Mouse (Mus musculus) heart, postnatal 25 days (tissue): ENCODE results near the gene Adgrb3. TPM values are rescaled to one million over a fixed set of nuclear protein-coding genes. Genes with fewer than 3 reads are reported as not detected.
"Not testable (repeated sequence)": the region's sequence is repeated elsewhere in the genome, so short reads cannot be mapped to it uniquely, and the experiment has no call there.

Experiments used
- DNase-seq: peaks from one replicate; pipeline ENCODE4 v3.0.0; 2022; ENCODE audit warnings: low spot score
- intact Hi-C: fragments of 180-260 bp; cut with DNase I; formaldehyde crosslinking; loops from one replicate; pipeline ENCODE4 v1.15.1; 2025
- total RNA-seq, 2 experiments: library from RNA; stranded (reverse); gene quantifications; 2 replicates each; pipeline ENCODE4 v1.2.3; 2021

Gene Adgrb3
- total RNA-seq, 2 experiments from 2014 or later = not detected

DNA sequence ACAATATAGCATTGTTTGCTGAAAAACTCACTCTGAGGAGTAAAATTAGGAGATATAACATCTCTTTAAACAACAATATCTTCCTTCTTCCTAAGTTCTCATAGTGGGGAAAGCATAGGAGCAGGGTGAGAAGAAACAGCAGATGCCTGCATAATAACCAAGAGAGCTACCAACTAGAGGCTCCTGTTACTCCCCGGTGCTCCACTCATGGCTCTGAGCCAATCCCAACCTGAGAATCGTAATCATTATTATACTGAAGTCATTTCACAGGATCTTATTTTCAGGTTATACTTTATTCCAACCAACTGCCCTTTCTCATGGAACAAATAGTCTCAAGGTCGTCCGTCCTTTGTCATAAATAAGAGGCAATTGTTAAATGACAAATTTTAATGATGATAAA, 75.0 kb downstream of the Adgrb3 start:
- DNase-seq = no peak
- intact Hi-C loops = no loop called here

DNA sequence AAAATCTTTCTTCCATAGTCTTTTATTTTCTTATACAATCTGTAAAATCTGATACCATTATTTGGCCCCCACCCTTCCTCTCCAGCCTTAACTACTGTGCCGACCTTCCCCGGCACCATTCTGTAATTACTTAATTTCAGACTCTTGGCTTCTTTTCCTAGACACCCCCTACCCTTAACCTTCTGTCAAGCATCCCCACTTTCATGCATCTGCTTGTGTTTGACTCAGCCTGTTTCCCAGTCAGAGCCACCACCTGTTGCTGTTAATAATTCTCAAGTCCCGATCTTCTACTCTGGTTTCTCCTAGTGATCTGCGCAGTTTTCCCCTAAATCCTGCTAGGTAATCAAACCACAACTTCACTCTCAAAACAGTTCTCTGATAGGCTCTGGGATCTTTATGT, 83.9 kb downstream of the Adgrb3 start:
- intact Hi-C loops = no loop called here
- no peak for DNase-seq

DNA sequence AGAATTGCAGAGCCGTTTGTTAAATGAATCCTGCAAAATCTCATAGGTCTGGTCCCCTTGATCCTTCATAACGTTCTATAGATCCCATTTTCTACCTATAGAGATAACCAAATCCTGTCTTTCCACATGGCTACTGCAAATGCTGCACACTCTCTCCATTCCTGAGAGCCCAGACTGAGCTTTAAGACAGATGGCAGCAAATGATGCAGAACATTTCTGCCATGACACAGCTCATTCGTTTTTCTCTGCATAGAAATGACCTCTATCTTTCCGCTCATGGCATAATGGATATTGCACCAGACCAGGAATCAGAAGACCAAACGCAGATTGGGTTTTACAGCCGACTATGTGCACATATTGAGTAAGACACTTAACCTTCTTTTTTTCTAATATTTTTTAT, 84.8 kb downstream of the Adgrb3 start:
- DNase-seq = no peak

DNA sequence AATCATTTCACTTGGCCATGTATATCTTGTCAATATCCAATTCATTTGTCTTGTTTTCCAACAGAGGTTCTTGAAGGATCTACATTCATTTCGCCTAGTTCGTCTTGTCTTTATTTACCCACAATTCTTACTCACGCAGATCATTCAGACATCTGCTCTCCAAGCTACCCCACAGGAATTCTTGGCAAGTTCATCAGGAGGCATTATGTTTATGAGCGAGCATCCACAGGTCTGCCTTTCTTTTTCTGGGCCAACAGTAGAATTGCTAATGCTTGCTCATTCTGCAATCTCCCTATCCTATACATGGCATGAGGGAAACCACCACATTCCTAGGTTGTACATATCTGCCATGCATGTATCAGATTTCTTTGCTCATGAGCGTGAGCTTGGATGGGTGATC, 99.7 kb downstream of the Adgrb3 start:
- intact Hi-C loops = no loop called here
- DNase-seq = no peak

More for the DNA sequence above, 84.8 kb downstream of the Adgrb3 start:
- intact Hi-C loops = no loop called here

DNA sequence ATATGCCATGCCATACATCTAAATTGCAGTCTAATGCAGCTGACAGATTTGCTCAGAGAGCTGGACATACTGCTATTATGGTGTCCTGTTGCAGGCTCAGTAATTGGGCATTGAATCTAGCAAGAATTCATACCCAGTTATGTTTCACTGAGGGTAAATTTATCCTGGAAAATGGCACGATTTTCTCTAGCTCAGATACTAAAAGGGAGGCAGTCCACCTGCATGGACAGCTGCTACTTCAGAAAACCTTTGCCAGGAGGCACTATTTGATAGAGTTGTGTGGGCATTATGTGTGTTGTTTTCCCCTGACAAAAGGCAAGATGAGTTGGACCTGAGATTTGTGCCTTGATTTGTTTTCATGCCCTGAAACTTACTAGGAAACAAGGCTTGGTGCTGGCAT, 118.0 kb downstream of the Adgrb3 start:
- DNase-seq = no peak
- intact Hi-C loops = no loop called here

DNA sequence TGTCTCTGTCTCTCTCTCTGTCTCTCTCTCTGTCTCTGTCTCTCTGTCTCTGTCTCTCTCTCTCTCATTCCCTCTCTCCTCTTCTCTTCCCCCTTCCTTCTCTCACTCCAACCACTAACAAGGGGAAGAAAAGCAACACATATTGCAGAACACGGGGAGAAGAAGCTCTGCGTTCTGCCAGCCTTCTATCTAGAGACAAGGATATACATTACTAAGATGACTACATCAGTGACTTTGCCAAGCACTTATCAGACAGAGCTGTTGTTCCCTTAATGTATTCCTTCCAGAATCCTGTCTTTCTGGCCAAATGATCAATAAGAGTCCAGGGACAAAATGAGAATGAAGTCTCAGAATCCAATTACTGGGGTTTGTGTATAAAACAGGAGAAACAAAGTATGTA, 123.2 kb downstream of the Adgrb3 start:
- intact Hi-C loops = no loop called here
- no peak for DNase-seq

DNA sequence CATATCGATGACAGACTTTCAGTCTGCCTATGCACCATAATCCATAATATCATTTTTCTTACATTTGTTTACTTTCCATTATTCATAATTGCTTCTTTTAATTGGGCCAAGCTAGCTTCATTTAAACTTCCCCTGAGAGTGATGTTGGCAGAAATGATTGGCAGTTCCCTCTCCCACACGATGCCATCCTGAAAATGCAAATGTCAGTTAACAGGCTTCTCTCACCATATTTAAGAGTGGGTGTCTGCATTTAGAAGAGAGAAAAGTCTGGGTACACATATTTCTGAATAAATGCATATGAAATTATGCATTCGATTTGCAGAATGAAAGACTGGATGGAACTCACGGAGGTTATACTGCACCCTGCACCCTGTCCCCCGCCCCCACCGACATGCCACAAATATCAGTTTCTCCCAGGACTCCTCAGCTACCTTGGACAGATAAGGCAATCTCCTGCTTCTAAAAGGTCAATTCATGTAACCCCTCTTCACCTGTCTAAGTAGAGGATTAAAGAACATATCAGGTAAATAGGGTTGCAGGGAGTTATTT, 130.7 kb downstream of the Adgrb3 start:
- DNase-seq = no peak
- intact Hi-C loops = no loop called here

DNA sequence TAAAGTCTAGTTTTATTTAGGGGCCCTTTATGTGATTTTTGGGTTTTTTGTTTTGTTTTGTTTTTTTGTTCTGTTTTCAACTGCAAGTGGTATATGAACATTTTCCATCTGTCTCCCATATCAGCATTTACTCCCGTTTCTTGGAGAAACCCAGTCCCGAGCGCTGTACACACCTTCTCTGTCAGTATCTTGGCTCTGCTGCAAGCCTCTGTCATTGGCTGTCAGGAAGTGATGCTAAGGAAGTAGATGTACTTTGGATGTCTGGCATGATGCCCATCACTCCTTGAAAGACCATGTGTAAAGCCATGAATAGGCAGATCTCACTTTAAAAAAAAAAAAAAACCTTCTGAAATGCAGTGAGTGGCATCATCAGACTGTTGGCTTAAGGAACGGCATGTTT, 132.3 kb downstream of the Adgrb3 start:
- no peak for DNase-seq
- intact Hi-C loops = no loop called here

DNA sequence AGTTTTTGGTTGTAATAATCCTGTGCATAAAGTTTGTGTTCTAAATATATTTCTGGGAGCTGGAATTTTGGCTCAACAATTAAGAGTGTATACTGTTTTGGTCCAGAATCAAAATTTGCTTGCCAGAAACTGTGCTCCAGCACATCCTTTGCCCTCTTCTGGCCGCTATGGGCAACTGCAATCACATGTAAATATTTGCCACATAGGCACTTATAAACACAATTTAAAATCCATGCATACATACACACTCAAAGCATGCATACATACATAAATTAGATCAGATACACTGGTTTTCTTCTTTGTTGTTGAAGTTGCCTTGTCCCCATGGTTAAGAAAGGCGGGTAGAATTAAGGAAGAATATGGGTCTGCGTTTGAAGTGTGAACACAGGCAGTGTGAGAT, 132.7 kb downstream of the Adgrb3 start:
- DNase-seq = no peak
- intact Hi-C loops = no loop called here

DNA sequence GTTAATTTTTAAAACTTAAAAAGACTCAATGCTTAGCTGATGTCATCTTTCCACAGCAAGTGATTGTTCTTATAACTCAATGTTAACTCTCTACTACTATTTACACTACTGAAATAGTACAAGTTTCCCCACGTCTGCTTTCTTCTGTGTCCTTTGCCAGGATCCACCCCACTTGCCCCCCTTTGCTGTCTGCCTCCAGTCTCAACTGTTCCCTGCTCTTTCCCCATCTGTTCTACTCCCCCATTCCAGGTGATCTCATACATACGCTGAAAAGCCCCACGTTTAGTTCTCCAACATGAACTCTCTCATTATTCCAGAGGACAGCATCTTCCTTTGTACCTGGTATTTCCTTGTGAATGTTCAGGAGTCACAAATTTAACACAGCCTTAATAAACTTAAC, 147.4 kb downstream of the Adgrb3 start:
- intact Hi-C loops = no loop called here
- DNase-seq = no peak

DNA sequence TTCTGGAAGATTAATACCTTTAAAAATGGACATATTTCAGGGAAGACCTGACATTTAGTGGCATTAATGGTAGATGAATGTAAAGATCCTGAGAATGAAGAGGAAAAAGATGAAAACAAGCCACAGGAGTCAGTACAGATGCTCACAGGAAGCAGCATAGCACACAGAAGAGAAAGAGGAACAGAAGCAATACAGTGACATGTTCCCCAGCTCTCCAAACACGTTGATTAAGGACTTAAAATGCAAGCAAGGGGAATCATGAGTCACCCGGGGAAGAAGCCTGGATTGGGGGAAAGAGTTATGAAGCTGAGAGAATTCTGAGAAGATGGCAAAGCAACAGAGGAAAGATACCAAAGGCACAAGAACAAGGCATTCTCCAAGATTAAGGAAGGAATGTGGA, 149.9 kb downstream of the Adgrb3 start:
- DNase-seq = no peak
- intact Hi-C loops = no loop called here

DNA sequence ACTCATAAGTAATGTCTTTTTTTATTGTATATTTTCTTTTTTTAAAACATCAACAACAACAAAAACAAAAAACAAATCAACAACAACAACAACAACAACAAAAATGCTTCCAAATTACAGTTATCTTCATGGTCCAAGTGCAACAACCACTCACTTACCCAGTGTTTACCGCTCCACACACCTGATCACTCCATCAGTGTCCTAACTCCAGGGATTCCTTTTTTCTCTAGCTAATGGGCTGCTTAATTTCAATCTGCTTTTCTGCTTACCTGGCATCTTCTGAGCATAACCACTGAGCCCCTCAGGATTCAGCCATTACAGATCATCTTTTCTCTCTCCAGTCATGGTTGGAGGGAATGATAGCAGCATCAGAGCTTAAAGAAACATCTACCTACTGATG, 176.8 kb downstream of the Adgrb3 start:
- DNase-seq = no peak
- intact Hi-C loops = no loop called here

DNA sequence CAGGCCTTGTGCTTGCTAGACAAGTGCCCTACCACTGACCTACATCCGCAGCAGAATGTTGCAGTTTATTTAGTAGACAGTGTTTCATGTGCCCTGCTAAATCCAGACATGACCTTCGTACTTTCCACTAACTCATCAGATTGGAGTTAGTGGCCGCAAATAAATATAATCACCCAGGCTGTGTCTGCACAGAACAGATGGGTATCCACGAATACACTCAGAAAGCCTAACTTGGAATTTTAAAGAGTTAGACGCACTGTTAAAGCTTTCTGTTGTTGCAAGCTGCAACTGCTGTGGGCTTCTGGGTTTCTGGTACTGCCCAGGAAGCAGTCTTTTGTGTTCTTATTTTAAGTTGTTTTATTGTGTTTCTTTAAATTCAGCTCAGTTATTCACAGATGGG, 185.3 kb downstream of the Adgrb3 start:
- intact Hi-C loops = no loop called here

DNA sequence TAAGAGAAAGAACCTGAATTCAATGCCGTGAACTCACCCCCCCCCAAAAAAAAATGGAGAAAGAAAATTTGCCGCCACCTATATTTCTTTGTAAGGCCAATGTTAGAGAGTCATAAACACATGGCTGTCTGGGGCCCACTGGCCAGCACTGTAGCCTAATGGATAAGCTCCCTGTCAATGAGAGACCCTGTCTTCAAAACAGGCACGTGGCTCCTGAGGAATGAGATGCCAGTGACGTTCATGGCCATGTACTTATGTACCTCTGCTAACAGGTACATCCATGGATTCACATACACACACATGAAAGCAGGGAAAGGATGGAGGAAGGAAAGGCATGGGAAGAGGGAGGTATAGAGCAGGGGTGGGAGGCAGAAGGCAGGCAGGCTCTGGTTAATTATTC, 208.0 kb downstream of the Adgrb3 start:
- no peak for DNase-seq
- intact Hi-C loops = no loop called here

More for the DNA sequence above, 185.3 kb downstream of the Adgrb3 start:
- no peak for DNase-seq

DNA sequence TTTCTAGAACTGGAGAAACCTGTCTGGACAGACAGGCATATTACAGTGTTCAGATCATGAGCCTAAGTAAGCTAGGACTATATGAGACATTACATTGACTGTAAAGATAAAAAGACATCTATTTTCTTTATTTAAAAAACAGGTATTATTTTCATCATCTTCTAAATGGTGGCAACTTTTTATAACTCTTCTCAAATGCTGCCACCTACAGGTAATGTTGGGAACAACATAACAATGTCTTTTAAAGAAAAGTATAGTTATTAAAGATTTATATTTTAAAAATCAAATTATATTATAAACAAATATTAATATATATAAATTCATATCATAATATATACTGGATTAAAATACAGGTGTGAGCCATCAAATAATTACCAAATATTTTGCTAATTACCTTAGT, 212.6 kb downstream of the Adgrb3 start:
- DNase-seq = no peak
- intact Hi-C loops = loop anchor here (2.0 to 10.0 kb wide), 2 partner anchors 106 to 1252 kb away; no protein-coding TSS in a partner anchor

DNA sequence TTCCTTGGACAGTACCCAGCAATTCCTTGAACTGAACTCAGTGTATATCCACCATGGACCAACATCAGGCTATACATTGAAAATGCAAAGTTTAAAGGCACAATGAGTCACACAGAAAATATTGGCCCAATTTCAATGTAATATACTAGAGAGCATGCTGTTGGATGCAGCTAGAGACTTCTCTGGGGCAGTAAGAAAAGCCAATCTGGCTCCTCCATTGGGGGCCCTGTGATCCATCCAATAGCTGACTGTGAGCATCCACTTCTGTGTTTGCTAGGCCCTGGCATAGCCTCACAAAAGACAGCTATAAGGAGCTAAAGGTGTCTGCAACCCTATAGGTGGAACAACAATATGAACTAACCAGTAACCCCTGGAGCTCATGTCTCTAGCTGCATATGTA, 218.7 kb downstream of the Adgrb3 start:
- intact Hi-C loops = loop anchor here (10.0 kb wide), 1 partner anchor 1246 kb away; no protein-coding TSS in a partner anchor
- DNase-seq = not testable (repeated sequence)

DNA sequence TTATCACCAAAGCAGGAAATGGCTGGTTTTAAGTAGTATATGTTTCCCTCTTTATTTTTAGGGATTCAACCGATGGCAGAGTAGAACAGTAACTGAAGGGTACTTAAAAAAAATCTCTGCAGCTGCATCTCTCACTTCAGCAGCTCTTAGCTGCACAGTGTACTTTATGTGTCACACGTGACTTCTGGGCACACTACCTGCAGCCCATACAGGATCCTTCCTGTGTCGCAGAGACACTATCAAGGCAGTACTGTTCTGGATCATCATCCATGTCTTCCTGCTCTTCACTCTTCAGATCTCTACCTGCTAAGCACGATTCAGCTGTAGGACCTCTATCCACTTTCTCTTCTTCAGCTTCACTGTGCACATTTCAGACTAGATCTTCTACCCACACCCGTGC, 230.6 kb downstream of the Adgrb3 start:
- intact Hi-C loops = no loop called here
- no peak for DNase-seq

DNA sequence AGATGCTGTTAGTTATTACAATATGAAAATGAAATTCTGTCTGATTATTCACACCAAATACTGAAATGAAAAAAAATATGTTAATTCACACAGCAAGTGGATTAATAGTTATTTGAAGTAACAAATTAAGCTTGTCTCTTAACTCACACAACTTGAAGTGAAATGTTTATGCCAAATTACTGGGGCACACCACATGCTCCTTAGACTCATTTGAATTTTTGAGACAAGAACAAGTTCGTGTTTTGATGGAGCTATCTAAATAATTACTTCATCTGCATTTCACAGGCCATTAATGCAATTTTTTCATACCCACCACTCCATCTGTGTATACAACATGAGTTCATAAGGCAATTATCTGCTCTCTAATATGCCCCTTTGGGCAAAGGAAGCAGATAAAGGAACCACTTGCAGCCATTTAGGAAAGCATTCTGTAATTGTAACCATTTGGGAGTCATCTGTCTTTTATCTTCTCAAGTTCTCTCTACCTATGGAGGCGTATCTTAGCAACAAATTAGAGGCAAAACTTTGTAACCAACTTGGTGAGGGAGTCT, 240.9 kb downstream of the Adgrb3 start:
- intact Hi-C loops = no loop called here
- DNase-seq = no peak

DNA sequence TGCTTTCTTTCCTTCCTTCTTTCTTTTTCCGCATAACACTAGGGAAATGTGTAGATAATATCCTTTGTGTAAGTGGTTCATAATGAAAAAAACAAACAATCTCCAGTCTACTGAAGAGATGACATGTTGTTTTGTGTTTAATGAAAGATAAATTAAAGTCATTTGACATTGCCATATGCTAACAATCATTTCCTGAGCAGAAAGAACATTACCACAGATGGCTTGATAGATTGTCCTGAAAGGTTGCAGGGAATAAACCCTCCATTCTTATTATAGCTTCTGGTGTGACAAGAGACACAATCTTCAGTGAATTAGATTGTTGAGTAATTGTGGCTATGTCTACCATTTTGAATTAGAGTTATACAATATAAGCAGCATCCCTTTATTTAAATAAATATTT, 247.8 kb downstream of the Adgrb3 start:
- intact Hi-C loops = no loop called here
- no peak for DNase-seq

DNA sequence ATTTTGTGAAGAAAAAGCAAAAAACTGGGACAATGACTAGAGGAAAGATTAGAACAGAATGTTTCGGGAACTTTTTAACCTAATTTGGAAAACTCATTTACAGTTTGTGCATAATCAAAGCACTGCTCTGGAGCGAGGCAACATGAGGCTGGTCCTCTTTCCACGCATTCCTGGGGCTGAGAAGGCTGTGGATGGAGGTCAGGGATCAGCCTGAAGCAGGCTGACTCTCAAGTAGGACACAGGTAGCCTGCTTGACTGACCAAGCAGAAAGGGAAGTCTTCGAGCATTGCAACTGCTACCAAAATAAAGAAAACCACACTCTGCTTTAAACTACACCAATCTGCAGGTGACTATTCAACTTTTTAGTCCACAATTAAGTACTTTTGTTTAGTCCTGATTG, 251.7 kb downstream of the Adgrb3 start:
- intact Hi-C loops = no loop called here
- no peak for DNase-seq

DNA sequence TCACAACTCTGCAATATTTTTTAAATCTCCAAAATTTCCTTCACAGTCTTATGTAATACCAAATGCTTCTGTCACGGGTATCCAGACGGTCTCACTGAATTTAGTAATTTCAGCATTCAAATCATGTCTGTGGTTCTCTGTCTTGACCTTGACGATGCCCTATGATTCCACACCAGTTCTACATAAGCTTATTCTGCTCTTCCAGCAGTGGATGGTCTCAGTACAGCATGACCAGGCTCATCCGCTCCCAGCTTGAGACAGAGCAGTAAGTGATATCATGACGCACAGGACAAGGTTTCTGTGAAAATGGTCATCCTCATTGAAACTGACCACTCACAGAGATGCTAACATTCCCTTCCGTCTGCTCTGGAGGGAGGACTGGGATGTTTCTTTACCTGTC, 252.9 kb downstream of the Adgrb3 start:
- no peak for DNase-seq
- intact Hi-C loops = no loop called here

DNA sequence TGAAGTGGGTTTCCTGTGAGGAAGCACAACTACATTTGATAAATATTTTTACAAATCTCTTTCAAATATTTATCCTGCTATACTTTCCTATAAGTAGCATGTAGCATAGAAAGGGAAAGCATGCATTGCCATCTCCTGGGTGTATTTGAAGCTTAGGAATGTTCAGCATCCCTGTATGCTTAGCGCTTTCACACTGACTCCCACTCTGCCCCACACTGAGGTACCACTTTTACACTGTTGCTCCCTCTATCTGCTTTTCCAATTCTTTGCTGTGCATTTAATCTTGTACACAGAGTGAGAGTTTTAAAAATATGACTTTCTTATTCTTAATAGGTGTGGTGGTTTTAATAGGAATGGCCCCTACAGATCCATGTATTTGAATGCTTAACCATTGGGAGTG, 261.4 kb downstream of the Adgrb3 start:
- intact Hi-C loops = no loop called here
- no peak for DNase-seq
